Mouse (Mus musculus) left cerebral cortex, adult 9 months (tissue): Measurements from ENCODE around the gene Srpx.

Experiments
- DNase-seq, 2 experiments: peaks; one replicate each; pipeline ENCODE4 v3.0.0; 2022; ENCODE audit warnings: low spot score in 2 of 2

Srpx gene

DNA sequence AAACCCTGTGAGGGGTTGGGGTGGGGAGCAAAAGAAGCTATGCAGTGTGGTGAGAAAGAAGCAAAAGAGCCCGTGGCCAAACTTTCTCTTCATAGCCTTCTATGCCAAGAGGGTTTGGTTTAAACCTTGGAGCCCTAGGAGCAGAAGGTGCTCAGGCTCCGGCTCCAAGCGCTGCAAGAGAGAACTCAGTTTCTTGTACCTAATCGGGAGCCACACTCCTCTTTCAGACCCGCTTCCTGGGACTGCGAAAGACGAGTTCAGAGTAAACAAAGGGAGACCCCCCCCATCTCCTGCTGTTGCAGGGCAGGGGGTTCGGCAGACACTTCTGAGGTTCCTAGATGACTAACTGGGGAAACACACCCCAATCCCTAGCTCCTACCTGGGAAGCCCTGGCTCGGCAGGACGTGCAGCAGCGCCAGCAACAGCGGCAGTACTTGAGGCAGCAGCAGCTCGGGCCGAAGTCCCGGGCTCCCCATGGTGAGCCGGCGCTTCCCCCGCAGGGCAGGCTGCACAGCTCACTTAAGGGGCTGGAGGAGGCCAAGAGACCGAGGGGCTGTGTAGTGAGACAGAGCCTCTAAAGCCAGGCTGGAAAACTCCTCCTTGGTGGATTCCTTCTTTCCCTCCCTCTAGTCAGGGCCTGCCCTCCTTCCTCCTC lies at the start of gene Srpx:
TSS of gene Srpx (minus strand) at position 645 of the 655 bp plus-strand sequence.
- no peak for DNase-seq

DNA sequence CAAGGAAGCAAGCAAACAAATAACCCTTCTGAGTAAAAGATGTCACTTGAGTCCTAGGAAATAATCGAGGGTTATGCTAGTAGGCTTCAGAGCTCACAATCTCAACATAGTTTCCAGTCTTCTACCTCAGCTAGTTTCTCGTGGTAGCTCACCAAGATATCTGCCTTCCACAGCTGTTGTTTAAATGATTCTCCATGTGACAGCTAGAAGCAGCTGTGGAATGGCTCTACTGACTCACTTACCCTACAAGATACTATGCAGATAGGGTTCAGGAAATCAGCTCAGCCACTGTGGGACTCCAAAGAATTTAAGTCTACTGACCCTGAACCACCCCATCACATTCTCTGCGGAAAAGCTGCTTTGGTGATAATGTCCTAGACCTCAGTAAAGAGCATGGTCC lies 34.9 kb upstream of the Srpx start:
- no peak for DNase-seq

DNA sequence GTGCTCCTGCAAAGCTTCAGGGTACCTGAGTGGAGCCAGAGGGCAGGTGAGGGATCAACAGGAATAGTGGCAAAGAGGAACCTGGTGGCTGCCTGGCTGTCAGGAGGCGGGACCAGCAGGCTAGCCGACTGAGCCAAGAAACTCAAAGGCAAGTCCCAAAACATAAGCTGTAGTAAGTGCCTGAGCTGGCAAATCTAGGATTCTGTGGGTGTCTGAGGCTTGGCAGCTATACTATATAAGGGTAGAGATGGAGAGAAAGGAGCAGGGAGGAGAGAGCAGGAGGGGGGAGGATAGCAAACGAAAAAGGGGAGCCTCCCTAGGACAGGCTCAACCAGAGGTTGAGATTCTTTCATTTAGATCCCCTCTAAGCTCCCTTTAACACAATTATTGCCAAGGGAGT lies 1.7 kb downstream of the Srpx start:
- peak; percentile 11 to 32 for DNase-seq

DNA sequence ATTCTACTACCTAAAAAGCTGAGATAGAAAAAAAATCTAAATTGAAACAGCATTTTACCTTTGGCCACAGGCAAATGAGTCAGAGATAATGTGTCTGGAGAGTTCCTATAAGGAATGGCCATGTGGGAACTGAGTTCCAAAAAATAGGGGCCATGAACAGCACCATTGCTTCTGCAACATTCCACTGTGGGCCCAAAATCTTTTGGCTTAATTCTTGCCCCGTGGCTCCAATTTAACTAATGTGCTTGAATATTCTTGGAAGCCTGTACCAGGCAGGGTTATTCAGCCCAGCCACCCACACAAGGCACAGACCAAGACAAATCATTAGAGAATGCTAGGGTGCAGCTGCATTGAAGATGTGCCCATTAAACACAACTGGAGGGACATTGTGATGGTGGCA lies 6.8 kb downstream of the Srpx start:
- DNase-seq: no peak

DNA sequence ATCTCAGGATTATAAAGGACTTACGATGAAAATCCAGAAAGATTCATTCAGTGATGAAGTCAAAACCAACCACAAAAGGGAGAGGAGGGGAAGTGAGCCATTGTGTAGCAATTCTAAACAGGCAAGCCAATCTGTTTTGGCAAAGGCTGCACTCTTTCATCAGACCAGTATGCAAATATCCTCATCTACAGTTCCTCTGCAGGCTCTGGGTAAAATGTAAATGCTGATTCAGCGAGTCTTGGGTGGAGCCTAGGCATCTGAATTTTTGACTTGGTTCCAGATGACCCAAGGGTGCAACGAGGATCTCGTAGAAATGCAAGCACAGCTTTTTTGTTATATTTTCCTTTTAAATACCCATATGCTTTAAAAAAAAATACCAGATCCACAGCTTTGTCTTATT lies 9.0 kb downstream of the Srpx start:
- no peak for DNase-seq

DNA sequence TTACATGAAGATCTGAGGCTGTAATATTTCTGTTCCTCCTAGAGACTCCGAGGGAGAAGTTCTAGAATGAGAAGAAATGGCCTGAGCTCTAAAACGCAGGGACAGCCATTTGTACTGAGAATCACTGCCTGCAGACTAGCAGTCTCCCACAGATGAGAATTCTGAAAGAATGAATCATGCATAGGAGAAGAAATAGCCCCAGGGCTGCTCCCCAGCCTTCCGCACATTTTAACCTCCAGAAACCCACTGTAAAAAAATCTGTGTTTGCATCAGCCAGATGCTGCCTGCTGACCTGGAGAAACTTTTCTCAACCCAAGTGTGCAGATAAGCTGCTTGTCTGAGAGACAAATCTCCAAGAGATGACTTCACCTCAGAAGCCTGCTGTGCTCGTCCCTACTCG lies 12.0 kb downstream of the Srpx start:
- DNase-seq: no peak

DNA sequence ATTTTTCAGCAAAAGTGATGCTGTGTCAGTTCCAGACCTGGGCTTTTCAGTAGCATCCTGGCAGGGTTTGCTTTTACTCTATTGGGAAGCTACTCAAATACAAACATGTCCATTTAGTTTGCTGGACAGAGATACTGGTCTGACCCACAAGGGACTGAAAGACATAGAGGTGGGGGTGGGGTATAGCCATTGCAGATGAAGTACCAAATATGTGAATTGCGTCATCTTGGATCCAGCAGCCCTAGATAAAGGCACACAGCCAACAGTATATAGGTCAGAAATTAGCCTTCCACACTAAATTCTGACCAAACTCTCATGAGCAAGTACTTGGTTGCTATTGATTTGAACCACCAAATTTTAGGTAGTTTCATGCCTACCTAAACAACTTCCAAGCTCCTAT lies 14.8 kb downstream of the Srpx start:
- DNase-seq: no peak

DNA sequence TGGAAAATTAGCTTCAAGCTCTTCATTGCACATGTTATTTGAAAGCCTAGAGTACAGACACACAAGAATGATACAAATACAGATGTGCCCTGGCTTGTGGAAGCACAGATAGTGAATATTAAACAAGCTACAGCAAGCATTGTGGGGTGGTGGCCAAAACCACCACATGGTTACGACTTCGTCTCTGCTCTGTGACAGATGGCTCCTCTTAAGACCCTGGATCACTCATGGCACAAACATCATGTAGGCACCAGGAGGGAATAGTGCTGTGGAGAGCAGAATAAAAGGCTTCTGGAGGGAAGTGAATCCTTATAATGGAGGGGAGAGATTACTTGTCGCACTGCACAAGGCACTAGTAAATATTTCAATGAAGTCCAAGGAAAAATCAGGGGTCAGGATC lies 21.7 kb downstream of the Srpx start:
- no peak for DNase-seq

DNA sequence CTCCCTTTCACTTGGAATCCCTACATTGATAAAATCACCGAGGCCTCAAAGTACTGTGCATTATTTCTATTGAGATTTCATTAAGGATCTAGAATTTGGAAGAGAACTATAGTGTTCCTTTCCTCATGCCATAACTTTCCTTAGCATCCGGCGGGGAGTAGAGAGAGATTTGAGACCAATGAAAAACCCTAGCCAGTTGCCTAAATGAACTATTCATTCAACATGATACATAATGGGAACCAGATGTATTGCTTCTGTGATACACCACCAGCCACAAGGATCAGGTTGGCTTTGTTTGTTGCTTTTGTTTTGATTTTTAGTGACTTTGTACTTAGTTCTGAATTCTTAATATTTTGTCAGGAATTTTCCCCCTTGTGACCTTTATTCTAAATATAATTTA lies 37.1 kb downstream of the Srpx start:
- no peak for DNase-seq

DNA sequence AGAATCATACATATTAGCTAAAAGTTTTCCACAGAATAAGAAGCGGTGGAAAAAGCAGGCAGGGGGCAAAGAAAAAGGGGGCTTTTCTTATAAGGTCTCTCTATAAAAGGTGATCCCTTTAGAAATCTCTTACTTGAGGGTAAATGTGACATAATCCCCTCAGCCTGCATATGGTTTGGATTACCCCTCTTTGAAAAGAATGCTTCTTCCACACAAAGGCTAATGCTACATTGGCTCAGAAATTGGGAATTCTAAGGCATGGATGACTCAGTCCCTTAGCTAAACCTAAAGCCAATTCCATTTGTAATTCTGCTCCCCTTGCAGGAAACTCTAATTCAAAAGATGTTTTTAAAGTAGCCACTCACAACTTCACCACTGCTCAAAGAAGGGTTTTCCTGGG lies 37.5 kb downstream of the Srpx start:
- no peak for DNase-seq

DNA sequence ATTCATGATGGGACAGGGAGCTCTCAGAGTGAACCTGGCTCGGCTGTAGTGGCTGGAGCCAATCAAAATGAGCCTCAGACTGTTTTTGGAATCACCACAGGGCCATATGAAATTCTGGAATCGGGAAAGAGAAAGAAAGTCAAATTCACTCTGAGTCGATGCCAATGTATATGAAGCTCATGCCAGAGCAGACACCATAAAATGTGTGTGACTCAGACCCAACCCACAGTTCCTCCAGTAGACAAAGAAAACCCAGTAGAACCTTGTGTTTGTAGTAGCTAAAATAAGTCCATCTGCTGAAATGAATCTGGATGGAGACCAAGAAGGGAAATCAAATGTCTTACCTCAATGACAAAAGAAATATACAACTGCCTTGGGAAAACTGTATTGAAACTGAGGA lies 43.5 kb downstream of the Srpx start:
- DNase-seq: no peak

DNA sequence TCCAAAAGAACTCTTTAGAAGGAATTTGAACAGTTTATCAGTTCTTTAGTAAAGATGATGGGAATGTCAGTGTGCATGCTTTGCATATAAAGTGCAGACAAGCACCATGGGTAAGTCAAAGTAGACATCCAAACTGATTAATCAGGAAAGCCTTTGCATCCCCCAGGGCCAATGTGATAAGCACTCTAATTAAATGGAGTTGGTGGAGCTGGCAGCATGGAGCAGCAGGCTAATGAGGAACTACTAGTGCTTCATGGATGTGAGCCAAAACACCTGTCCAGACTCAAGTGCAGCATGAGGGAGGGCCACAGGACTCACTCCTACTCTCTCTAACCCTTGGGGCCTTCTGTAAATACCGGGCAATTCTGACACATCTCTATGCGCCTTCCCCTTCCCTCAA lies 46.0 kb downstream of the Srpx start:
- no peak for DNase-seq

DNA sequence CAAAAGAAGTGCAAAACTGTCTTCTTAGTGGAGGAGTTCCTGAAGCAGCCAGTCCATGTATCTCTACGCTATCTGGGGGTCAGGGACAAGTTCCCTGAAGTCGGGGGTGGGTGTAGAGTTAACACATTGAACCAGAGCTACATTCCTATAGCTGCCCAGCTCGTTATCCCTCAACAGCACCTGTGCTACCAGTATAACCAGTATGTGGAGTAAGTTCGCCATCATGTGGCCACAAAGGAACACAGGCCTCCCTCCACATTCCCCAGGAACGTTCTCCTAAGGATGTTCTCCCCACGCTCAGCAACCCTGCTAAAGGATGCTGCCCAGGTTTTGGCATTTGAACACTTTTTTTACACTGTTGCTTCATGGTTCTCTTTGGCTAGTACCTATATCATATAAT lies 46.8 kb downstream of the Srpx start:
- DNase-seq: peak in 1 of 2 experiments; percentile 51

DNA sequence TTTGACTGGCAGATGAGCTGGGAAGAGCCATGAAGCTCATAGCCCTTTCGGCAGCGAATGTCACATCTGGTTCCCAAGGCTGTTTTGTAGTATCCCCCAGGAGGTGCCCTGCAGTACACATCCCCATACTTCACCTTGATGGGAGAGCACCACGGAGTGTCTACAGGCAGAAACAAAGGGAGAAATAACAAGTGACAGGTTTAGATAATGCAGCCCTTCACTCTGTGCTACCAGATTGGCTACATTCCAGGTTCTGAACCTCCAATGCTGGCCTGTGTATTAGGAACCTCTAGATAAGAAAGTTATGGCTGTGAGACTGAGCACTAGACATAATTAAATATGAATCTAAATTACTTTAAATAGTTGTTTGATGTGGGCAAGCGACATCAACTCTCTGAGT lies 48.1 kb downstream of the Srpx start:
- DNase-seq: no peak

DNA sequence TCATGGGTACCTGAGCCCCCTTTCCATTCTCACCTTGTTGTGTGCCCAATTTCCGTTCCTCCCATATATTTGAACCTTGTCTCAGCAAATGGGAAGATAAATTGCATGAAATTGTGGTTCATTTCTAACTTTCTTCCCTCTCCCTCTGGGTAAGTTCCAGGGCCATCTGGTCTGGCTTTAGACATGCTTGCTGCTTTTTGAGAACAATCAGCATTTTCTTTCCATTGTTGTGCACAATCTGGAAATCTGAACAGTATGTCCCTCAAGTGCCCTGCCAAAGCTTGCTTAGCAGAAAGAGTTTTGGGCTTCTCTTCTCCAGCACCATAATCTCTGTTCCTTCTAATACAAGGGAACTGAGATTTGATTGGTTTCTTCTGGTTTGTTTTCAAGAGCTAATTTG lies 53.7 kb downstream of the Srpx start:
- DNase-seq: peak in 1 of 2 experiments; percentile 7

DNA sequence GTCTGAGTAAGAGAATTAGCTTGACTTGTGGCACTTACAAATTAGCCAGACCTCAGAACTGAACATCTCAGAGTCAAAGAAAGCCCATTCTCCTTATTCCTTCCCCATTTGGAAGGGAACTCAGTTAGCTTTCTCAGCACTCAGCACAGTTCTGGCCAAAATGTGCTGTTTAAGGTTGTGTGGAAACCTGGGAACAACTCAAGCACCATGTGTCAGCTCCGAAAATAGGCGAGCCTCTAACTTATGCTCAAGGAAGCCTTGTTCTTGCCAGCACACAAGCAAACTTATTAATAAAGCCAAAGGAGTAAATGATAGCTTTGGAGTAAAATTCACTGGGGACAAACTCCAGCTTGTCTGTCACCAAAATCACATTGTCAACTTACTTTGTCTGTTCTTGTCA lies 54.1 kb downstream of the Srpx start:
- no peak for DNase-seq

DNA sequence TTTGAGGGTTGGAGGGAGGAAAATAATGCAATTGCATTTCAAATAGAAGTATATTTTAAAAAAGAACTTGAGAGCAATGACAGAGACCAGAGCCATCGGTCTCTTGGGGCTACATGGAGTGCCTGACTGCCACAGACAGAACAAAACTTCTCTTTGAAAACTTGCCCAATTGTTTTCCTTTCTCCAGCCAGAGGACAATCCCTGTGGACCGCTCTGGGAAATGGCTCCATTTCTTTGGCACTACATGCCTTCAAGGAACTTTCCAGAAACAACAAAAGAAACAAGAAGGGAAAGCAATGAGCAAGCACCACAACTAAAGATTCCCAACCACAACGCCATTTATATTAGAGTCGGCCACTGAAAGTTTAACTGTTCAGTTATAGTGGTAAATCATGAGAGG lies 55.3 kb downstream of the Srpx start:
- no peak for DNase-seq

DNA sequence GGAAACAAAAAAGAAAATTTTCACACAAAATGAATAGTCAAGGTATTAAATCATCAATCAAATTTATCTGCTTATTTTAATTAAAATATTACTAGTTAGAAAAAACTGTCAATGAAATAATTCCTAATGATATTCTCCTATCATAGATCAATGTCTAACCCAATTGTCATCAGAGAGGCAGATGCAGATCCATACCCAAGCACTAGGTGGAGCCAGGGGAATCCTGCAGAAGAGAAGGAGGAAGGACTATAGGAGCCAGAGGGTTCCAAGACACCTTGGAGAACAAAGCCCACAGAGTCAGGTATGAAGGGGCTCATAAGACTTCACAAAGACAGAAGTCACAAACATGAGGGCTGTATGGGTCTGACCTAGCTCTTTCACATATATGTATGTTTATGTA lies 82.8 kb downstream of the Srpx start:
- DNase-seq: peak in 1 of 2 experiments; percentile 4

DNA sequence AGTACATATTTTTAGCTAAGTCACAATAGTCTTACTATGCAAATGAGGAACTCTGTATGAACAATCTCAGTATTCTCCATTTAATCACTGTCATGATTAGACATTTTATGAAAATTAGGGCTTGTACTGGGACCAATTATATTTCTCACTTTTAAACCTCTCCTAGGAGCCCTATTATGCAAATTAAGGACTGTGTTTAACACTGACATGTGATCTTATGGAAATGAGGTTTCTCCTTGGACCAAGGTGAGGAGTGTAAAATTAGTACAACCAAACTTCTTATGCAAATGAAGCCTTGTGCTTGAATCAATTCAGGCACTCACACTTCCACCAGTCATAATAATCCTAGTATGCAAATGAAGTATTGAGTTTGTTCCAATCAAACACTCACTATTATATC lies 107.3 kb downstream of the Srpx start:
- DNase-seq: no peak

DNA sequence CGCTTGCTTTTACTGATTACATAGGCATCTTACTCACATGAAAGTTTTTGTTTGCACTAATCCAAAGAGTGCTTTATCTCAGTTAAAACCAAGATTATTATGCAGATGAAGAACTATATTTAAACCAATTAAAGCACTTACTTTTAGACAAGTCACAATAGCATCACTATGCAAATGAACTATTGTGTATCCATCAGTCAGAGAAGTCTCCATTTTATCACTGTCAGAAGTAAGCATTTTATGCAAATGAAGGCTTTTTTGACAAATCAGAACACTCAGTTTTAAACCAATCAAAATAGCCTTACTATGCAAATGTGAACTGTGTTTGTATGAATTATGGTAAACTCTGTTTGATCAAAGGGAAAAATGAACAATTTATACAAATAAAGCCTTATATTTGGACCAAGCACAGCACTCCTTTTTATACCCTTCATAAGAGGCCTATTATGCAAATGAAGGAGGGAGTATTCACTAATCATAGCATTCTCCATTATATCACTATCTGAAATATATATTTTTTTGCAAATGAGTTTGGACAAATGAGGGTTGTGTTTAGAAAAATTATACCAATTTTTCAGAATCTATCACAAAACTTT lies 109.7 kb downstream of the Srpx start:
- no peak for DNase-seq

DNA sequence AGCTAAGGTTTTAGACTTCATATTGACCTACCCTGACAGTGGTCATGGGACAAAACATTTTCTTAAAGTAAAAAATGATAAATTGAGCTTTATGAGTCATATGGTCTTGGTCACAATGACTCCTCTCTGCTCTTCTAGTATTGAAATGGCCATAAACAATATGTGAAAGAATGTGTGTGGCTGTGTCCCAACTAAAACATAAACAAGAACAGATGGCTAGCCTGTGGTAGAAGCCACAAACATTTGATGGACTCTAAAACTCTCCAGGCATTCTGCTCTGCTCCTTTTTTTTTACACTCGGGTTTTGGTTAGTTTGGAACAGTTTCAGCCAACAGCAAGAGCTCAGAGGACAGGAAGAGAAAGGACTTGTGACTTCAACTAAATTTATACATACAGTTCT lies 111.6 kb downstream of the Srpx start:
- DNase-seq: no peak

DNA sequence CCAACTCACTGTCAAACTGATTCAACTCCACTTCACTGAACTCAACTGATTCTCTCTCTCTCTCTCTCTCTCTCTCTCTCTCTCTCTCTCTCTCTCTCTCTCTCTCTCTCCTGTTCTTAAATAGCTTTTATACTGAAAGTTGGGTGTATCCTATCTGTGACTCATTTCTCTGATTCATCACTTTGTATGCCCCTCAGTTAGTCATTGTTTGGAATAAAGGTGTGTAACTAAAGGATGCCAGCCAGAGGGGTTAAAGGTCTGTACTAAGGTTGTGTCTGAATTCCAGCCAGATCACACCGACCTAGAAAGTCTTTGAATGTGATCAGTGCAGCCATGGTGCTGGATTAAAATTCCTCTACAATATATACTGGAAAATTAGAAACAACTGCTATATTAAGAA lies 116.8 kb downstream of the Srpx start:
- no peak for DNase-seq
